34 mouse cellular contexts compared by ENCODE assay signal in the genomic region with DNA sequence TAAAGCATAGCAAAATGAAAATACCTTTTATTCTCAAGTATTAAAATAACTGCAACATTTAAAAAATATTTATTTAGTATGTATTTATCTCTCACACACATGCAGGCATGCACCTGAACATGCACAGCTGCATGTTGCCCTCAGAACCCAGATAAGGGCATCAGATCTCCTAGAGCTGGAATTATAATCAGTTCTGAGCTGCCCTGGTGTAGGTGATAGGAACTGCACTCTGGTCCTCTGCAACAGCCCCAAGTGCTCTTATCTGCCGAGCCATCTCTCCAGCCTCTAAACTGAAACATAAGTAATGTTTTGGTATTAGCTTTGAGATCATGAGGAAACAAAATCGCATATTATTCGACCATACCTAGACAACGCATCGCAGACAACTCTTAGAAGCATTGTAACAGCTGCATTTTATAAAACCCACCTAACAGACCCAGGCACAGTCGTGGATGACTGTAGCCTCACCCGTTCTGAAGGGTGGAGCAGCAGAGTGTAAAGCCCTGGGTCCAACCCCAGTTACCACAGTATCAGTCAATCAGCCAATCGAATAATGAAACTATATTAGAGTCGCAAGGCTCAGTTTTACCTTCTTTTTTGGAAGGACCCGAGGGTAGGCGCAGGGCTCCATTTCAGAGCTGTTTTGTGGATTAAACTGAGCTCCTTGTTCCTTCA. TPM values are rescaled to one million over a fixed set of nuclear protein-coding genes. Genes with fewer than 3 reads are reported as not detected.
DNase-seq lines count a peak whose midpoint lies in the region; ATAC-seq lines count a peak whose summit lies in the region.
"Had no signal": no experiment of that assay in that cellular context is flagged by ENCODE, and none has a peak within 500 bp of the region (broad histone marks: within the 10 kb centered on the region; RNA-seq: fewer than 3 reads in every experiment).

No protein-coding gene starts in this region.

- no peak overlapping the region for H3K4me3 ChIP-seq in heart, embryonic 10.5 days
- H3K4me3 ChIP-seq in erythroblast, embryonic 14.5 days (replicated peaks): peak overlapping the region; percentile 18
- no peak overlapping the region for H3K4me3 ChIP-seq in liver, embryonic 15.5 days (replicated peaks)
- H3K4me3 ChIP-seq: gastrocnemius, adult 2 months; heart, embryonic 15.5 days; left cerebral cortex, adult 2 months; limb, embryonic 10.5 days; midbrain, embryonic 13.5 days had no signal

- peak; percentile 76 for ATAC-seq in liver, embryonic 15.5 days (ENCODE audit: insufficient read depth)
- ATAC-seq: activated CD4-positive, CD25-positive, alpha-beta regulatory T cell, adult 4 months; forebrain, embryonic 14.5 days; lung, postnatal 0 days; midbrain, embryonic 13.5 days; Patski had no signal

- peaks cover 3% of the 10 kb centered on the region; the same call in 1 of the 2 replicates for H3K27me3 ChIP-seq in heart, embryonic 10.5 days (ENCODE audit: insufficient read depth, poor library complexity, severe bottlenecking)
- H3K27me3 ChIP-seq in erythroblast, embryonic 14.5 days (ENCODE audit: control insufficient read depth): no peaks in the 10 kb centered on the region
- H3K27me3 ChIP-seq in liver, embryonic 15.5 days: no peaks in the 10 kb centered on the region
- H3K27me3 ChIP-seq: heart, embryonic 15.5 days; midbrain, embryonic 13.5 days had no signal

- peak; percentile 68 for DNase-seq in heart, embryonic 10.5 days (ENCODE audit: low spot score)
- DNase-seq in heart, postnatal 10 days: no peak
- DNase-seq in left cerebral cortex, postnatal 10 days (ENCODE audit: extremely low spot score in 1 of 2, low spot score in 2 of 2): no peak
- DNase-seq in neural tube, embryonic 10.5 days (ENCODE audit: extremely low spot score, low spot score): no peak
- no peak for DNase-seq in cerebellum, postnatal 10 days
- DNase-seq: adrenal gland, postnatal 10 days; cerebellum, adult 11 months; cerebellum, adult 9-11 months; gastrocnemius, adult 2 months; heart, postnatal 4 days; kidney, adult 2 months; retina, postnatal 1 day; thymus, postnatal 36 days had no signal

- no peak overlapping the region for H3K27ac ChIP-seq in heart, embryonic 10.5 days
- H3K27ac ChIP-seq in liver, embryonic 15.5 days (replicated peaks): no peak overlapping the region
- H3K27ac ChIP-seq: gastrocnemius, adult 2 months; heart, embryonic 15.5 days; hindbrain, embryonic 14.5 days; kidney, postnatal 0 days; left cerebral cortex, adult 2 months; limb, embryonic 10.5 days; macrophage; midbrain, embryonic 13.5 days had no signal

- no peaks in the 10 kb centered on the region for H3K36me3 ChIP-seq in heart, embryonic 10.5 days
- no peaks in the 10 kb centered on the region for H3K36me3 ChIP-seq in erythroblast, embryonic 14.5 days (ENCODE audit: control insufficient read depth)
- H3K36me3 ChIP-seq in liver, embryonic 15.5 days (replicated peaks): no peaks in the 10 kb centered on the region
- H3K36me3 ChIP-seq: heart, embryonic 15.5 days; limb, embryonic 10.5 days; midbrain, embryonic 13.5 days had no signal

- H3K9ac ChIP-seq in liver, embryonic 15.5 days: no peak overlapping the region
- H3K9ac ChIP-seq: heart, embryonic 15.5 days; hindbrain, embryonic 14.5 days; midbrain, embryonic 13.5 days had no signal

- 84% methylated on average over 11 of the region's 11 CpGs for WGBS in heart, embryonic 10.5 days
- 55% methylated on average over 11 of the region's 11 CpGs for WGBS in liver, embryonic 15.5 days (ENCODE audit: insufficient replicate concordance)

- H3K4me2 ChIP-seq in liver, embryonic 15.5 days: peak overlapping the region; percentile 32; the same call in 1 of the 2 replicates
- H3K4me2 ChIP-seq: heart, embryonic 15.5 days; hindbrain, embryonic 14.5 days; midbrain, embryonic 13.5 days had no signal

- intact Hi-C loops in heart, postnatal 10 days (cut with DNase I): no loop called here
- intact Hi-C loops in left cerebral cortex, postnatal 10 days (cut with DNase I): no loop called here

- H3K9me3 ChIP-seq in heart, embryonic 10.5 days: no peaks in the 10 kb centered on the region
- no peaks in the 10 kb centered on the region for H3K9me3 ChIP-seq in erythroblast, embryonic 14.5 days (ENCODE audit: control insufficient read depth, low read length)
- H3K9me3 ChIP-seq in liver, embryonic 15.5 days (replicated peaks): no peaks in the 10 kb centered on the region
- H3K9me3 ChIP-seq: heart, embryonic 15.5 days; limb, embryonic 10.5 days; midbrain, embryonic 13.5 days had no signal

- H3K4me1 ChIP-seq in heart, embryonic 10.5 days: no peaks in the 10 kb centered on the region
- peaks cover 16% of the 10 kb centered on the region for H3K4me1 ChIP-seq in erythroblast, embryonic 14.5 days (ENCODE audit: control insufficient read depth)
- H3K4me1 ChIP-seq in liver, embryonic 15.5 days (replicated peaks): peaks cover 14% of the 10 kb centered on the region; the same call in 1 of the 2 replicates
- H3K4me1 ChIP-seq: heart, embryonic 15.5 days; midbrain, embryonic 13.5 days had no signal

RNA-seq across cellular contexts. Expression of gene Il20ra, which starts 11.9 kb away (rescaled TPM):
- polyA plus RNA-seq in heart, embryonic 10.5 days (2016; fragmentation: Nextera tagmentation; extraction: Ambion mirVana): 0.20 and 0.26 TPM in 2 replicates
- total RNA-seq in heart, postnatal 10 days (2021): not detected
- 0.02 TPM in 1 of 2 replicates, not detected in the other for polyA plus RNA-seq in erythroblast, embryonic 14.5 days (2012)
- polyA plus RNA-seq in liver, embryonic 15.5 days (2015; fragmentation: Nextera tagmentation; extraction: Ambion mirVana): 0.05 and 0.07 TPM in 2 replicates
- total RNA-seq in left cerebral cortex, postnatal 10 days (2021): under 1 TPM in 1 of 2 experiments, not detected in 1; 0.15 TPM
- total RNA-seq: ES-E14; gastrocnemius, adult 2 months; gastrocnemius, postnatal 4 days; heart, adult 8-10 months; heart, postnatal 4 days; layer of hippocampus, postnatal 10 days; liver, adult 2 months; monocyte, adult 5-6 weeks had no signal
- polyA plus RNA-seq: forebrain, embryonic 14.5 days; heart, embryonic 15.5 days; large intestine, adult 2 months; liver, adult 2 months; macrophage; neural tube, embryonic 11.5 days had no signal
